11 mouse cellular contexts compared by ENCODE assay signal in the genomic region with DNA sequence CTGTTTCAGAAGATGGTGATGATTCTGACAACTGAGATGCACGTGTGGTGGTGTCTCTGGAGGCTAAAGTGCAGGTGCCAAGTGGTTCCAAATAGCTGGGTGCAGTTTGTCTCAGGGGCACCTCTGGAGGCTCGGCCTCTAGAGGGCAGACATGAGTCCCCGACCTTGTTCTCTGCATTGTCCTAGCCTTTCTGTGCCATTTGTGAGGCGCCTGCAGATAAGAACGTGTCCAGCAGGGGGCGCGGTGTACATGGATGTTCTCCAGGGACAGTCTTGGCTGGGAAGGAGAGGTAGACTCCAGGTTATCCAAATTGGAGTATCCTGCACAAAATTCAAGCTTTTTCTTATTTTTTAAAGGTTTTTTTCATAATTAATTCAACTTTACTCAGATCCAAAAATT. TPM values are rescaled to one million over a fixed set of nuclear protein-coding genes. Genes with fewer than 3 reads are reported as not detected.
DNase-seq lines count a peak whose midpoint lies in the region; ATAC-seq and TF ChIP-seq lines count a peak whose summit lies in the region.
"Not testable (repeated sequence)": the region's sequence is repeated elsewhere in the genome, so short reads cannot be mapped to it uniquely, and the experiment has no call there.
"Had no signal": no experiment of that assay in that cellular context is flagged by ENCODE, and none has a peak within 500 bp of the region (broad histone marks: within the 10 kb centered on the region; RNA-seq: fewer than 3 reads in every experiment).

No protein-coding gene starts in this region.

- TF ChIP-seq CTCF in lung, embryonic 14.5 days (IDR thresholded peaks at IDR 0.05; ENCODE audit: low read depth) = peak; percentile 51

- ATAC-seq in CD4-positive, CD25-positive, alpha-beta regulatory T cell, adult 4 months = peak; percentile 32
- ATAC-seq in lung, embryonic 14.5 days (ENCODE audit: insufficient read depth) = not testable (repeated sequence)

- 9% methylated on average over 7 of the region's 7 CpGs for WGBS in lung, embryonic 14.5 days

- H3K9me3 ChIP-seq in lung, embryonic 14.5 days (ENCODE audit: low read depth, low read length) = not testable (repeated sequence)

- H3K9ac ChIP-seq in lung, embryonic 14.5 days = not testable (repeated sequence)

- not testable (repeated sequence) for H3K36me3 ChIP-seq in lung, embryonic 14.5 days (ENCODE audit: insufficient read depth)

- H3K4me1 ChIP-seq in lung, embryonic 14.5 days (ENCODE audit: insufficient read depth) = not testable (repeated sequence)

- DNase-seq in adrenal gland, postnatal 10 days = peak; percentile 42
- DNase-seq in embryo, embryonic 10.5 days (ENCODE audit: low spot score) = peak; percentile 29
- DNase-seq in heart, postnatal 10 days = peak; percentile 14 to 37
- peak; percentile 6 to 7 for DNase-seq in layer of hippocampus, adult 8-10 months (ENCODE audit: low spot score in 2 of 2)
- peak; percentile 63 for DNase-seq in lung, embryonic 14.5 days
- peak; percentile 1 to 8 for DNase-seq in right cerebral cortex, adult 2 months (ENCODE audit: low spot score in 2 of 2)
- DNase-seq in thymus, postnatal 25 days = peak; percentile 75

- not testable (repeated sequence) for H3K4me3 ChIP-seq in lung, embryonic 14.5 days (ENCODE audit: low read depth, low read length)

- H3K27me3 ChIP-seq in lung, embryonic 14.5 days (ENCODE audit: insufficient read depth, low read length) = not testable (repeated sequence)

- H3K4me2 ChIP-seq in lung, embryonic 14.5 days = not testable (repeated sequence)

- not testable (repeated sequence) for H3K27ac ChIP-seq in lung, embryonic 14.5 days (ENCODE audit: low read depth)

- intact Hi-C loops in heart, postnatal 10 days (cut with DNase I) = not testable (repeated sequence)

RNA-seq across cellular contexts. Expression of a gene that starts 12.3 kb away (rescaled TPM):
- polyA plus RNA-seq in CD4-positive, CD25-positive, alpha-beta regulatory T cell, adult 4 months (2017; shearing (Covaris generic)) = not detected
- total RNA-seq in adrenal gland, postnatal 10 days (2021) = not detected
- not detected for total RNA-seq in heart, postnatal 10 days (2021)
- not detected for total RNA-seq in layer of hippocampus, adult 8-10 months (2022)
- polyA plus RNA-seq in lung, embryonic 14.5 days (2014; fragmentation: Nextera tagmentation; extraction: Ambion mirVana) = not detected in 2 replicates
- total RNA-seq: adrenal gland, postnatal 4 days had no signal
- polyA plus RNA-seq: hindbrain, embryonic 16.5 days; macrophage had no signal

RNA-seq across cellular contexts. Expression of a gene that starts 44.0 kb away (rescaled TPM):
- not detected for polyA plus RNA-seq in CD4-positive, CD25-positive, alpha-beta regulatory T cell, adult 4 months (2017; shearing (Covaris generic))
- 1 to 10 TPM; 2.5 to 2.7 TPM for total RNA-seq in adrenal gland, postnatal 10 days (2021)
- total RNA-seq in heart, postnatal 10 days (2021) = 1 to 10 TPM; 1.3 to 1.8 TPM
- 1 to 10 TPM; 2.1 to 4.0 (median 3.6) TPM for total RNA-seq in layer of hippocampus, adult 8-10 months (2022)
- polyA plus RNA-seq in lung, embryonic 14.5 days (2014; fragmentation: Nextera tagmentation; extraction: Ambion mirVana) = 92.9 and 105 TPM in 2 replicates
- polyA plus RNA-seq: macrophage had no signal

RNA-seq across cellular contexts. Expression of a gene that starts 51.9 kb away (rescaled TPM):
- not detected for polyA plus RNA-seq in CD4-positive, CD25-positive, alpha-beta regulatory T cell, adult 4 months (2017; shearing (Covaris generic))
- total RNA-seq in adrenal gland, postnatal 10 days (2021) = not detected
- not detected for total RNA-seq in heart, postnatal 10 days (2021)
- not detected for total RNA-seq in layer of hippocampus, adult 8-10 months (2022)
- polyA plus RNA-seq in lung, embryonic 14.5 days (2014; fragmentation: Nextera tagmentation; extraction: Ambion mirVana) = not detected in 2 replicates
- total RNA-seq: adrenal gland, postnatal 4 days had no signal
- polyA plus RNA-seq: hindbrain, embryonic 16.5 days; macrophage had no signal

Comparison
In these comparisons a context has a peak if more than half of its experiments do, and no peak if none do; other contexts are left out.
1. DNase-seq: peak in every context shown above with its lines; median percentile 75 in thymus, postnatal 25 days; 63 in lung, embryonic 14.5 days; 42 in adrenal gland, postnatal 10 days; 29 in embryo, embryonic 10.5 days; 26 in heart, postnatal 10 days; 6 in layer of hippocampus, adult 8-10 months; 4 in right cerebral cortex, adult 2 months.